Comparison of ENCODE assay signal across 26 mouse cellular contexts in genomic region chr14:19938545-19938944, GRCm38 (mm10).
"Had no signal": no experiment of that assay in that cellular context is flagged by ENCODE, and none has a peak within 500 bp of the region (broad histone marks: within the 10 kb centered on the region; RNA-seq: fewer than 3 reads in every experiment).

No protein-coding gene starts in this region.

- H3K27ac ChIP-seq: embryonic facial prominence, embryonic 10.5 days; embryonic facial prominence, embryonic 12.5 days; embryonic facial prominence, embryonic 13.5 days; embryonic facial prominence, embryonic 15.5 days; forebrain, embryonic 10.5 days; forebrain, embryonic 12.5 days; forebrain, embryonic 13.5 days; forebrain, embryonic 15.5 days; gastrocnemius, adult 2 months had no signal

- DNase-seq: cerebellum, adult 18-20 months; cerebellum, adult 2 months; cerebellum, adult 8-10 months; cerebellum, adult 9-10 months; cerebellum, adult 9-11 months; cerebellum, postnatal 10 days; cerebellum, postnatal 14 days; cerebellum, postnatal 25 days; cerebellum, postnatal 36 days; embryo, embryonic 11 days; forebrain, postnatal 0 days; gastrocnemius, adult 2 months; gastrocnemius, postnatal 10 days; gastrocnemius, postnatal 14 days; gastrocnemius, postnatal 25 days; gastrocnemius, postnatal 36 days; heart, adult 18-20 months had no signal

- H3K4me3 ChIP-seq: embryonic facial prominence, embryonic 10.5 days; embryonic facial prominence, embryonic 12.5 days; embryonic facial prominence, embryonic 13.5 days; embryonic facial prominence, embryonic 15.5 days; erythroblast, embryonic 14.5 days; forebrain, embryonic 10.5 days; forebrain, embryonic 12.5 days; forebrain, embryonic 13.5 days; forebrain, embryonic 15.5 days; gastrocnemius, adult 2 months had no signal
